Mouse (Mus musculus) testis, postnatal 10 days (tissue): ENCODE data around the gene Gm45062.

Source experiments
- DNase-seq: peaks from one replicate; pipeline ENCODE4 v3.0.0; 2021; ENCODE audit warnings: low spot score

Gene Gm45062

DNA sequence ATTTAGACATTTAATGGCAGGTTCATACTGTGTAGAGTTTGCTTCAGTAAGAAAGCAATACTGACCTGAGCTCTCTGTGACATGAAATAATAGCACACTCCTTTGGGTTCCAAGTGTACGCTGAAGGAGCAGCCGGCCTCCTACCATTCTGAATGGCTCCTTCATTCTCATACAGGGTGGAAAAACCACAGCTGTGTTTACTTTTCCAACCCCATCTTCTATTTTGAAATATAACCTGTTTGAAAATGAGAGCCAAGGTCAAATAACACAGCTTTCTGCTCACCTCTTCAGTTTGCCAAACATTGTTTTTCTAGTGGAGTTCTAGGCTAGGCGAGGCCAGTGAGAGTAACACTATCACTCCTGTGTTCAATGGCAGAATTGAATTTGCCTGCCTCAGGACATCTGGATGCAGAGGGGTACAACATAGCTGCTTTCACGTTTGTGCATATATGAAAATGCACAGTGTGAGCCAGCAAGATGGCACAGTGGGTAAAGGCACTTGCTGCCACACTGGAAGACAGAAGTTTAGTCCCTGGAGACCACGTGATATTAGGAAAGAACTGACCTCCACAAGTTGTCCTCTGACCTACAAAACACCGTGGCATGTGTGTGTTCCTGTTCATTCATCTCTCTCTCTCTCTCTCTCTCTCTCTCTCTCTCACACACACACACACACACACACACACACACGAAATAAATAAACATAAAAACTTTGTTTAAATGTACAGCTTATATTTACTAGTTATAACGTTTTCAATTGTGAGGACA lies 157.7 kb downstream of the Gm45062 start:
- no peak for DNase-seq

DNA sequence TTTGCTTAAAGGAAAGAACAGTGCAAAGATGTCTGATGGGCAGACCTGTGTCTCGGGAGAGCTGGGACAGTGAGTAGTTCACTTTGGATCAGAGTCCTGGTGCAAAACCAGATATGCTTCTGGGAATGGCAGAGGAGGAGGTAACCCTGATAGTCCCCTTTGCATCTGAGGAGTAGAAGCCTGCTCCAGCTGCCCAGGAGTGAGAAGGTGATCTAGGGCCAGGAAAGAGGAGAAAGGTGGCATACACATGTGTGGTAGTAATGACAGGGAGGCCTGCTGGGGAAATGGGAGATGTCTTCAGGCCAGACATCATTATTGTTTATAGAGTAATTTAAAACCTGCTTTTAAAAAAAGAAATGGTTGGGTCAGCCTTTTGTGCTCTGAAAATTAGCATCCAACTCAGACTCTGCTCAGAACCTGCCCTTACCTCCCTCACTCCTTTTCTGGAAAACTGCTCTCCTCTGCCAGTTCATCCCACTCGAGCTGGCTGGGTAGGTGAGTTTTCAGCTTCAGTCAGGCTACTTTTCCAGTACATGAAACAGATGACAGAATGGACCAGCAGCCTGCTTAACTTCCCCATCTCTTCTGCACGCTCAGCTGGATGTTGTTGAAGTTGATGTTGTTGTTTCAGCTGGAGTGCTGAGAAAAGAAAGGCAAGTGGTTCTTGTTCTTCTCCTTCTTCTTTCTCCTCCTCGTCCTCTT lies 160.4 kb downstream of the Gm45062 start:
- no peak for DNase-seq

DNA sequence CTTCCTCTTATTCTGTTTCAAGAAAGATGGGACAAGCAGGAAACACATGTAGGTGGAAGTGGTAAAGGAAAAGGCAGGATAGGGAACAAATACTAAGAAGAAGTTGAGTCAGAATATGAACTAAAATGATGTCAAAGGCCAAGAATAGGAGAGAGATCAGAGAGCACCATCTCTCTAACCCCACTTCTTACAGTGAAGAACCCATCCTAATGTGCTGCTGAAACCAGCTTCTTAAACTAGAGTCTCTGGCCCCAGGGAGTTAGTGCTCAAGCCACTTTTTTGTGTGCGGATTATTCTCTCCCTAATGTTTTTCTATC lies 160.9 kb downstream of the Gm45062 start:
- no peak for DNase-seq

DNA sequence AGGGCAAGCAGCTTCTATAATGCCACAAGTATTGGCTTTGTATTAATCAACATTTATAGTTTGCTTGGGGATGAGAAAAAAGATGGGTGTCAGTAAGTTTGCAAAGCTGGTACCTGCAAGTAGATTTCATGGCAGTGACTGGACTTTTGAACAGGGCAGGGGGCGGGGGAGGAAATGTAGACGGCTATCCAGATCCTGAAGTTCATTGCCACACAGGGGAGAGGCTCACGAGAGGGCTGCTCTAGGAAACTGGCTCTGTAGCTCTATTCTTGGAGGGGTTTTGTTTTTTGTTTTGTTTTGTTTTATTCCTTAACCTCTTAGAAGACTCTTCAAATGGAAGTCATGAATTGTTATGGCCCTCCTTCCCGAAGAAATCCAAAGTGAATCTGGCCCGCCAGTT lies 162.2 kb downstream of the Gm45062 start:
- no peak for DNase-seq

DNA sequence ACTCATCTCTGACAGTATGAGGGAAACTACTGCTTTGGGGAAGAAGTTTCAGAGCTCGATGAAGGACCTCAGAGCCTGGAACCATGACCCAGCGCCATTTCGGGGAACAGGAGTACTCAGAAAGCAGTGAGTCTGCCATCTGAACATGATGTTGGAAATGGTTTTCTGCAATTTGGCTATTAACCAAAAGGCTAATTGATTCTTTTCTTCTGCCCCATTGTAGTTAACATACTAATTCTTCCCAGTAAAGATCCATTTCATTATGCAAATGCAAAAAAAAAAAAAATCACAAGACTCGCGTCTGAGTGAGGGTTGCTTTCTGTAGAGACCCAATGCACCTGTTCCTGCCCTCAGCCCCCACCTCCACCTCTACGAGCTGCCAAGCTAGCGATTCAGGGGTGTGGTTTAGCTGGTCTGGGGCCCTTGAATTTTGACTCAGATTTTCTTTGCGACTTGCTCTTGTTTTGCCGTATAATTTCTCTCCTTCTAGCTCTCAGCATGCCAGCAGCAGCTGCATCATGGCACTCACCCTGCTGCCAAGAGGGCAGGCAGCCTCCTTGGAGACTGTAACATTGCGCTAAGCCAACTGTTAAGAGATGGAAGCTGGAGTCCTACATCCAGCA lies 162.8 kb downstream of the Gm45062 start:
- no peak for DNase-seq

DNA sequence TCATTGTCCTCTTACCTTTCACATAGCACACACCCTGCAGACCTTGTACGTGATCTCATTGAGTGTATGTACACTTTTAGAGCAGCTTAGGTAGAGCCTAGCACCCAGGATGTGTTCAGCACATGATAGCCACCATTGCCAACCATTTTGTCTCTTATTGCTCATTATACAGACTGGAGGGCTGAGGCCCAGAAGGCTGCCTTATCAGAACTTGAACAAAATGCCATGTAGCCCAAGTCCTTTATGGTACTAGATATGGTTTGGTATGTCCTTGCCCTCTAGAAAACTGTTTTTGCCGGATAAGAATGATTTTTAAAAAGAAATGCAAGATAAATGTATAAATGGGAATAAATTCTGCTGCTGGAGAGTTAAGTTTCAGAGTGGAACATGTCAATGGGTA lies 163.9 kb downstream of the Gm45062 start:
- DNase-seq: no peak

DNA sequence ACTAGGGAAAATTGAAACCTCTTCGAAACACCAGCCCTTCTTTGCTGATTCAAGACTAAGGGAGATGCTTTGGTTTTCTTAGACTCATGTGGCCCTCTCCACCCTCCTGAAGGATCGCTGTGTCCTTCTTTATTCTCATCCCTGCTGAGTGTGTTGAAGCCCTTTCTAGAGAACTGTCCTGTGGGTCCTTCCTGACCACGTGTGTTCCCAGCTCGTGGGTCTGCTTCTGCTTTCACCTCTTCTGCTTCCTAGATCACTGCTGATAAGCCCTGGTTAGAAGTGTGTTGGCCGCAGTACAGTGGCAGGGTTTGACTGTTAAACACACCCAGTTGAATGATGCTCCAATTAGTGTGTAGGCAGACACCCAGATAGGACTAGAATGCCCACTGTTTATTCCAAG lies 168.4 kb downstream of the Gm45062 start:
- DNase-seq: no peak

DNA sequence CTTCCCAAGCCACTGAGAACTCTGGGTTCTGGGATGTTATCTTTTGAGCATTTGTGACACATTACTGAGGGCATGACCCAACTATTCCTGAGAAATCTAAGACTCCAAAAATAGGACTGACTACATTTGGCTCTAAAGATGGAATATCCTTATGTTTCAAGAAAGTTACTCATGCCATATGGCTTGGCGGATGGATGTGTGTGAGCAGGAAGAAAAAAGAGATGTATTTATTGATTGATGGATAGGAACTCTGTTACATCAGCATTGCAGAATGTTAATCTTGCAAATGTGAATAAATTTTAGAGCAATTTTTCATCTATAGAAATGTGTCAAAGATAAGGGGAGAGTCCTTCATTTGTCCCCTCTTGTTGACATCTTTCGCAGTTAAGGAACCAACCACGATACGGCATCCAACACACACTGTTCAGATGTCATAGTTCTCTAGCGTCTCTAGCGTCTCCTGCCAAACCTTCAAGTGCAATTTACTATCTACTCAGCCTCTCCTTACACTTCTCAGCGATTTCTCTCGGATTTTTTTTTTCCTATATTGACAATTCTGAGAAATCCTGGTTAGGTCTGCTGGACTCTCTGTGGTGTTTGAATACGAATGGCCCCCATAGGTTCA lies 171.5 kb downstream of the Gm45062 start:
- no peak for DNase-seq

DNA sequence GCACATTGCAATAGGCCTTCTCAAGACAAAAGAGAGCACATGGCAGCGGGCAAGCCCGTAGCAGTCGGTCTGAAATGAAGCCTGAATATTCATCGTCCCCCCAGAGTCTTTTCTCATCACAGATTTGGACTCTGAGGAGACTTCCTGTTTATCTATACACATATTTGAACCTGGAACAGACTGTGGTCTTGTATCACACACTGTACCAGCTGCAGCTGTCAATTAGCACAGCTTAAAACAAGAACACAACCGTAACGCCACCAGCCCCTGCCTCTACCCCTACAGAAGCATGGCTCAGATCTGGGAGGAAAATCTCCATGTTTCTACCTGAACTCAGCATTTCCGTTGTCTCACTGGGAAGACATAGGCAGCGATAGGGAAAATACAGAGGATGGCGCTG lies 173.9 kb downstream of the Gm45062 start:
- DNase-seq: no peak

DNA sequence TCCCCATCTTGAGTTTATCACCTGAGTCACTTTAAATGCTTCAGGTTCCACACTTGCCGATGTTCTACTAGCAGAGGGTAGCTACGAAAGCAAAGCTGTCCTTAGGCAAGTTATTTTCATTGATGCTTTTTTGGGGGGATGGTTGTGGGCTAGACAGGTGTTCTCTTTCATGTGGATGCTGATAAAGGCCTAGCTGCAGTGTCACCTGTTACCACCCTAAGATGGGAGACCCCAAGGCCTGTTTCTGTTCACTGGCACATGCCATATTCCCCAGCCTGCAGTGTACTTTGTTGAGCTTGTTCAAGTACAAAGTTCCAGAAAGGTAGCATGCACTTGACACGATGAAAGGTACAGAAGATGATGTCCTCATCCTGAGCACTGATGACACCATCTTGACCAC lies 178.7 kb downstream of the Gm45062 start:
- no peak for DNase-seq

DNA sequence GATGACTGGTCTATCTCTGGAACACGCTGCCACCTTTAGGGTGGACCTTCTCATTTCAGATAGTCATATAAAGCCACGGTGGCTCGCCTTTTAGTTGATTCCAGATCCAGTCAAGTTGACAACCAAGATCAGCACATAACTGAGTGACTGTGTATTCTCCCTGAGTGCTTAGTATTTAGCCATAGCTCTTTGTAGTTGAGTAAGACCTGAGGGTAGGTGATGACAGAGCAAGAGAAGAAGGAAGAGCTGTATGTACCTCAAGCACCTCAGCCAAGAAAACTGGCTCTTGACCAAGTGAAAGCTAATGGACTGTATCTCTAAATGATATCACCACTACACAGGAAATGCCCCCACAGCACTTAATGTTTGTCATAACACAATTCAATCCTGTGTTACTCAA lies 182.6 kb downstream of the Gm45062 start:
- no peak for DNase-seq

DNA sequence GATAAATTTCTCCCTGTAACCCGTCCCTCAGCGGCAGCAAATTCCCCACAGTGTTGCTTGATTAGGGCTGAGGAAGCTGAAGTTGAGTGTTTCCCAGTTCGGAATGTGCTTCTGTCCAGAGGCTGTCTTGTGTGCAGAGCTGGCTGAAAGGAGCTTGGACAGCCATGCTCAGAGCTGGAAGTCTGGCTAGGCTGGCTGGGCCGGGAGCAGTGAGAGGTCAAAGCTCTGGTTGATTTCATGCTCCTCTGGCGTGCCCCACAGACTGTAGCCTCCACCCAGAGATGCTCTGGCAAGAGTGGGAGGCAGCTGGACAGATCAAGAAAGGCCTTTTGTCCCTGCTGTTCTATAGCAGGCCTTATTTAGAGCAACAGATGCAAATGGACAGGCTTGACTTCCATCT lies 187.5 kb downstream of the Gm45062 start:
- DNase-seq: no peak

DNA sequence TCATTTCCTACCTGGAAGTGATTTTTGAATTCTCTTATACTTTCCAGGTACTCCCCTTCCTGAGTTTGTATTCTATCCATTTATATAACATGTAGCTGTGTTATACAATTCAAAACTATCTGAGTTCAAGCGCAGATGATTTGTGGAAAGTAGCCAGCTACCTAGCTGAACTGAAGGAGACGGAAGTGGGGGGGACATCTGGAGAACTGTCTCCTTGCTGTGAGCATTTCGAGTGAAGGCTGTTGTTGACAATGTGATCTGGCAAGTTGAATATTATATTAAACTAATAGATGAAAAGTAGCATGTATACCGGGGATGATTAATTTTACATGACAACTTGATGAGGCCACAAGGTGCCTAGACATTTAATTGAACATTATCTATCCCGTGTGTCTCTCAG lies 196.3 kb downstream of the Gm45062 start:
- DNase-seq: no peak

DNA sequence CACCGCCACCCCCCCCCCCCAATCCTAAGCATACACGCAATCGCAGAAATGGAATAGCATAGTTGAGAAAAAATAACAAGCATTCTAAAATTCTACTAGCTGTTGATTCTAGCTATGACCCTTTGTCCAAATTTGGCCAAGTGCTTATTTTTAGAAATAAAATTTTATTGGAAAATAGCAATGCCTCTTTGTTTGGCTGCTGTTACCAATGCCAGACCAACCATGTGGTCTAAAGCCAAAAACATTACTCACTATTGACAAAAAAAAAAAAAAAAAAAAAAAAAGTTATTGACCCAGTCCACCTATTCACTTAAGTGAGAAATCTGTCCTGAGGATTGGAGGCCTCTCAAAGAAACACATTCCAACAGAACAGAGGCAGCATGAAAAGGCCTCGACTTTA lies 199.3 kb downstream of the Gm45062 start:
- no peak for DNase-seq

DNA sequence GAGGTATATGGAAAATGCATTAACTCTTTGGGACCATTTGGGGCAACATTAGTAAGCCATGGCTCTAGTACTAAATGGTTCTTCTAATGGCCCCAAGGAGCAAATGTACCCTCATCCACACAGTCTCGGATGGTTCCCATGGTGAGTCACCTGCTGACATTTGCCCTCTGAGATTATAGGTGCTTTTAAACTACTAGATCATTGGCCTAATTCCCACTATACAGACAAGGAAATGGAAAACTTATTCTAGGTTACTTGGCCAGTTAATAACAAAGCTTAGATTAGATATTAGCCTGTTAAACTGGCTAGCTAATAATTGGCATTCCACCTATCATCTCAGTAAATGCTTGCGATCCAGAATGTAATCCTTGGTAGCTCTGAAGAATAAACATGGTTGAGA lies 203.2 kb downstream of the Gm45062 start:
- no peak for DNase-seq

DNA sequence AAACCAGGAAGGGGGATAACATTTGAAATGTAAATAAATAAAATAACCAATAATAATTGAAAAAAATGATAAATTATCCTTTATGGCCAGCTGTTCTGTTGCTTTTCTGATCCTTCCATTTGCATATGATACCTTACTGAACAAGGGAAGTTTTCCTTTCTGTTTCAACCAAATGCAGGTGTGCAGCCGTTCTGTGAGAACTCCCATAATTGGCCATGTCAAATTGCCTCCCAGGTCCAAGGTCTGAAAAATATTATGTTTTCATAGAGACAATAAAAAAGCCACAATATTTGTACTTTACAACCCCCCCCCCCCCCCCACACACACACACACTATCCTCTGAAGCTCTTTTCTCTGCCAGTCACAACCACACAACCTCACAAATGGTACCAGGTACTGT lies 206.1 kb downstream of the Gm45062 start:
- DNase-seq: no peak

DNA sequence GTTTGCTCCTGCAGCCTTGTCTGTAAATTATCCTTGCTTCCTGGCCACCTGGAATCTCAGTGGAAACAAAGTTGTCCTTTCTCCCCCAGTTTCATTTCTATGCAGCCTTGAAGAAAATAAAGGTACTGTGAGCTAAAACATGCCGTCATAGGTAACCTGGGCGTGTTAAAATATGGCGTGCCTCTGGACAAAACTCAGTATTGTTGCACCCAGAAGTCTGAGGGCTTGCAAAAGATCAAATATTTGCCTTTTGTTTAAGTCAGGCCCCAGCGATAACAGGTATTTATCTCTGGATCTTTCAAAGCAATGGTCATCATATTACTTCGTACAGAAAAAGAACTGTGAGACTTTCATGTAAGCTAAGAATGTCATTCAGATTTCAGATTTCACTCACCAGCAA lies 206.7 kb downstream of the Gm45062 start:
- no peak for DNase-seq

DNA sequence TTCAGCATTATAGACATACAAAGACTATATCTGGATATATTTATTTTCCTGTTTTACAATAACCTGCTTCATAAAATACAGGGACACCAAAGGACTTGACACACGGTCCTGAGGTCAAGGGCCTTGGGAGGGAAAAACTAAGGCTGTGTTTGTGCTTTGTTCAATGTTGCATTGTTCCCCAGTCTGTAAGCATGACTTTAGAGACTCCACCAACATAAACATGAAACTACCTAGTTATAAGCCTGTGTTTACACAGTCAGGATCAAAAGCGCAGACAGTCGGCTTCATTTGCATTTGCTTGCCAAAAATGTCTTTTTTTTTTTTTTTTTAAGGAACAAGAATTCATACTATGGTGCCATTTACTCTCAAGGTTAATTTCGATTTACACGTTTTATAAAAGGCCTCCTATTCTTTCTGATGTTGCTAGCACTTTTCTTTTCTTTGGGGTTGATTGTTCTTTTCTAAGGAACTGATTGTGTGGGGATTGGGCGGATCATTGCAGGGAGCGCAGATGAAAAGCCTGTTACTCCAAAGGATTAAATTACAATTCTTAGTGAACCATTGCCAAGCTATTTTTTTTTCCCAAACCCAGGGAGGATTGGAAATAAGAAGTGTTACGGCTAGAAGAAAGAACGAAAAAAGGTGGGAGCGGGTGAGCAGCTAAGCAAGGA lies 208.6 kb downstream of the Gm45062 start:
- DNase-seq: no peak

DNA sequence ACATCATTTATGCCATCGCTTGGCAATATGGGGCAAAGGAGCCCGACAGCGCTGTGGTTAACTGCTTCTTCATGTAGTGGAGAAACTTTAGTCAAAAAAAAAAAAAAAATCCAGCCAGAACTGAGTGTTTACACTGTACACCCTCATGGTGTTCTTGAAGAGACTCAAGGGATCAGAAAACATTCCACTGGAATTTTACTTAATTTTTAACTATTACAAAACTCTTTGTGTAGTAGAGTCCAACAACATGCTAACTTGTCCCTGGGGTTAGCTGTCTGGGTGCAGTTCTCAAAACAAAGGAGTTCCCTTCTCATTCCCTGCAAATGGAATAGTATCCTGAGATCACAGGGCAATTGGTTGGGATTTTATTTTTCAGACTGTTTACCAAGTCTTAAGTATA lies 210.7 kb downstream of the Gm45062 start:
- DNase-seq: no peak

DNA sequence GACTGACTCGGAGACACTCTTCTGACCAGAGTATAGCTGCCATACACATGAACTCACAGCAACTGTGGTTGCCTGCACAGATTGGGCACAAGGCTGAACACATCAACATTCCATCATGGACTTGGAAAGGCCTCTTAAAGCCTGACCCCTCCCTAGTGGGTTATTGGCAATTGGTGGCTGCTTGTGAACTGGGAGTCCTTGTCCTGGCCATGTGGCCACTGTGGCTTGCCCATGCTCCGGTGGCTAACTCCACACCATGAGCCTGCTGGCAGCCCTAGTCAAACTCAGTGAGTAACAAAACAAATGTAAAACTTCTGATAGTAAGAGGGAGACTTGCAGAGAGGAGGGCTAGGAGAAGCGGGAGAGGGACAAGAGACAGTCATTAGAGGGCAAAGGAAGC lies 212.9 kb downstream of the Gm45062 start:
- no peak for DNase-seq

DNA sequence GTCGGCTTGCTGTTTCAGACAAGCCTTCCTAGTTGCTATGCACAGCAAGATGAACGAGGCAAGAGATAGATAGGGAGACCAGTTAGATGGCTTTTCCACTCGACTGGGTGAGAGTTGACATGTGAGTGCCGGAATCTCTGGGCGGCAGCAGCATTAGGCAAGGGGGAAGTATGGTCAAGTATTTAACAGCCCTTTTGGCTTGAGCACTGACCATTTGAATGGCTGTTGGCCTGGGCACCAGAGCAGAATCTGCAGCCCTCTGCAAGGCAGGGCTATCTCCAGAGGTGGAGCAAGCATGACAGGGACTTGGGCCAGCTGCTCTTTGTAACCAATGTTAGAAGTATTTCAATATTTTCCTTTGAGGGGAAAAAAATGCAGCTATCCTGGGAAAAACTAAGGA lies 213.7 kb downstream of the Gm45062 start:
- no peak for DNase-seq

DNA sequence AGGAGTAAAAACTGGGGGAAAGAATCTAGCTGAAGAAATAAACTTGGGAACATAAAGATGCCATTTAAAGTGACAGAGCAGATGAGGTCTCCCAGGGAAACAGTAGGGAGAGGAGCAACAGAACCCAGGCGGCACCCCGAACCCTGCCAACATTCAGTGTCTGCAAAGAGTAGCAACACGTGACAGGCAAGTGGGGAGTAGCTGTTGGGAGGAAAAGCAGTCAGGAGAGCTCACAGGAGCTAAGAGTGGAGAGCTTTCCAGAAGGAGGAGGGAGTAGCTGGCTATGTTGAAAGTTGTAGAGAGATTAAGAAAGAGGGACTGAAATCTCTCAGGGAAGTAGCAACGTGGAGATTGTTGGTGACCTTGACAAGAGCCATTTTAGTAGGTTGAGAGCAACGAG lies 214.2 kb downstream of the Gm45062 start:
- peak; percentile 51 for DNase-seq

DNA sequence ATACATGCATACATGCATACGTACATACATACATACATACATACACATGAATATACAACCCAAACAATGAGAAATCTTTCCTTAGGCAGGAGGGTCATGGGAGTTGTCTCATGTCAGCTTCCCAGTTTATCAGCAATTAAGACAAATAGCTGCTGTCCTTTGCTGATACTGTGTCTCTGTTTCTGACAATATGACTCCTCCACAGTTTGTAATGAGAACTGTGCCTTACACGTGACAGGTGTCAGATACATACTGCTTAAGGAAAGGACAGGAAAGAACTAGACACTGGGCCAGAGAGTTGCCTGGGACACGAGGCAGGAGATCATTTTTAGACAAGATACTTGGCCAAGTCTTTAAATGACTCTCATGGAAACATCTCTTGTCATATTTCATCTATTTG lies 215.1 kb downstream of the Gm45062 start:
- DNase-seq: no peak
